Mouse (Mus musculus): ENCODE measurements around the gene Map2. TPM values are rescaled to one million over a fixed set of nuclear protein-coding genes. Genes with fewer than 3 reads are reported as not detected.

Gene Map2
- polyA plus RNA-seq, 1 experiment from 2014 or later, result 0.65 TPM

DNA sequence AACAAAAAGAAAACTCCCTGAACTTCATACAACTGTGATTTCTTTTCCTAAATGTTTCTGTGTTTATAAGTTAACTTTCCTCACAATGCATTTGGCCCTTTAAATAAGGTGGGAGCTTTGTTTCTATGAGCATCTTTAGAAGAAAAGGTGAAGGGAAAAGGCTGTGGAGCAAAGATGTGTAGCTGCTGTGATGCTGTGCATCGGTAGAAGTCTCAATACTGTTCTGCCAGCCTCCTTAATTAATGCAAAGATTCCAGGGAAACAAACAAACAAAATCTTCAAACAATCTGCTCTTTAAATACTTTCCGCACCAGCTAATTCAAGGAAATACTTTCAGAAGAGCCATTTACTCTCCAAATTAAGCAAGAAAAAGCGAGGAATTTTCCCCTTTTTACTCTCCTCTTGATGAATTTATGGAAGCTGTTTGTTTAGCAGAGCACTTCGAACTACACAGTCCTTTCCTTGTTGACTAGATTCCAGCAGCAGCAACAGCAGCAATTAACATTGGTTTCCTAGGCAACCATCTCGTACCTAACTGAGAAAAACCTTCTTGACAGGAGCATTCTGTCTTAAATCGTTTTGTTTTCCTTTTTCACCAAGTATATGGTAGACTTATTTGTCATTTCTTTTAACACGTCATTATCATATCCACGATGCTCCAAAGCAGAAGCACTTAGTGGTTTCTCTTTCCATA lies 220.0 kb downstream of the Map2 start:
- no peak for DNase-seq (ENCODE audit: low read depth, low spot score)
- no peak for ATAC-seq
- ChIA-PET CTCF (interaction anchor here (1.6 kb wide), 1 partner anchor 8 kb away, joined by 4 read pairs; no protein-coding TSS in a partner anchor), POLR2A (no interaction called here)
- no peak for TF ChIP-seq CTCF (IDR thresholded peaks at IDR 0.05)
- no peaks in the 10 kb centered on the region for H3K27me3 ChIP-seq
- in situ Hi-C loops (cut with MboI; ENCODE audit: low pct_unique_long_range_greater_than_20kb), result no loop called here

DNA sequence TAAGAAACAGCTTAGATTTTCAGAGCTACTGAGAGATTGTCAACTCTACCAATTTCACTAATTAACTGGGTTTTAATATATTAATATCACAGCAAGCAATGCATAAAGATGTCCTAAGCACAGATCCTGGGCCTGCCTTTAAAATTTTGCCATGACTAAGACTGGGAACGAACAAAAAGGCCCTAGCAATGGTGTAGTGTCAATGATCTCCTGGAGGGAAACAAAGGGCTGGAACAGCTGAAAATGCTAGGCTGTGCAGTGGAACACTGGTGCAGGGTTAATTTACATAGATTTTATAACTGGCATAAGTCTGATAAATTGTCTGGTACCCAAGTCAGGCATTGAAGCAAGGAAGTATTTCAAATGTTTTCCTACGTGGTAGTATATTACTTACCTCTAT lies 220.8 kb downstream of the Map2 start:
- CTCF ChIA-PET, result interaction anchor here (1.6 kb wide), 1 partner anchor 9 kb away, joined by 4 read pairs; no protein-coding TSS in a partner anchor
- POLR2A ChIA-PET, result no interaction called here
- in situ Hi-C loops (cut with MboI; ENCODE audit: low pct_unique_long_range_greater_than_20kb), result no loop called here
- DNase-seq (ENCODE audit: low read depth, low spot score) (no peak), ATAC-seq (no peak)
- H3K27me3 ChIP-seq, result no peaks in the 10 kb centered on the region
- no peak for TF ChIP-seq CTCF (IDR thresholded peaks at IDR 0.05)

GRCm38 (mm10) chr1:66401902-66402301 lies 226.8 kb downstream of the Map2 start:
- no peak for TF ChIP-seq CTCF (IDR thresholded peaks at IDR 0.05)
- ATAC-seq (no peak), DNase-seq (ENCODE audit: low read depth, low spot score) (no peak)
- POLR2A ChIA-PET, result no interaction called here
- no peaks in the 10 kb centered on the region for H3K27me3 ChIP-seq
- CTCF ChIA-PET, result no interaction called here
- in situ Hi-C loops (cut with MboI; ENCODE audit: low pct_unique_long_range_greater_than_20kb), result no loop called here

- CTCF ChIA-PET, result no interaction called here
- POLR2A ChIA-PET, result no interaction called here
- in situ Hi-C loops (cut with MboI; ENCODE audit: low pct_unique_long_range_greater_than_20kb), result no loop called here
- H3K27me3 ChIP-seq, result no peaks in the 10 kb centered on the region
- no peak for TF ChIP-seq CTCF (IDR thresholded peaks at IDR 0.05)
- ATAC-seq (no peak), DNase-seq (ENCODE audit: low read depth, low spot score) (no peak)
Measured at GRCm38 (mm10) chr1:66407270-66407967, 232.3 kb downstream of the Map2 start.

- TF ChIP-seq CTCF (IDR thresholded peaks at IDR 0.05), result no peak
- in situ Hi-C loops (cut with MboI; ENCODE audit: low pct_unique_long_range_greater_than_20kb), result no loop called here
- CTCF ChIA-PET, result no interaction called here
- POLR2A ChIA-PET, result no interaction called here
- DNase-seq (ENCODE audit: low read depth, low spot score), result no peak
- ATAC-seq, result no peak
- H3K27me3 ChIP-seq, result no peaks in the 10 kb centered on the region
Measured at GRCm38 (mm10) chr1:66418360-66418759, 243.3 kb downstream of the Map2 start.

DNA sequence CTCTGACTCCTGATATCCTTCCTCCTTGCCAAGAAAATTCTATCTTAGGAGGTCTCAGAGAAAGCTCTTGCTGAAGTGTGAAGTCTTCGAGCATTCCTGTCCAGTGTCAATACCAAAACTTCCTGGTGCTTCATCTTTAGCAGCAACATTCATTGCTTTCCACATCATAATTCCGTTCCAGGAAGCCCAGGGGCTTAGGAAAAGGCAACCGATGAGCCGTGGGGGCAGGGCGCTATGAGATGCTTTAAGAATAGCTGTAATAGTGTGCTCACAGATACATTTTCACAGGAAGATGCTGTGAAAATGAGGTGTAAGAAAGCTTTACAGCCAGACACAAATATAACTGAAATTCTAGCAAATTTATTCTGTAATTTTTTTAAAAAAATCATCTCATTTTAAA lies 251.0 kb downstream of the Map2 start:
- CTCF ChIA-PET, result no interaction called here
- in situ Hi-C loops (cut with MboI; ENCODE audit: low pct_unique_long_range_greater_than_20kb), result no loop called here
- TF ChIP-seq CTCF (IDR thresholded peaks at IDR 0.05), result no peak
- no peaks in the 10 kb centered on the region for H3K27me3 ChIP-seq
- DNase-seq (ENCODE audit: low read depth, low spot score), result no peak
- no peak for ATAC-seq
- POLR2A ChIA-PET, result no interaction called here

GRCm38 (mm10) chr1:66430962-66431361 lies 255.9 kb downstream of the Map2 start:
- CTCF ChIA-PET, result interaction anchor here (0.7 kb wide), 1 partner anchor 429 kb away, joined by 3 read pairs; no protein-coding TSS in a partner anchor
- TF ChIP-seq CTCF (IDR thresholded peaks at IDR 0.05), result no peak
- in situ Hi-C loops (cut with MboI; ENCODE audit: low pct_unique_long_range_greater_than_20kb), result no loop called here
- POLR2A ChIA-PET, result no interaction called here
- DNase-seq (ENCODE audit: low read depth, low spot score), result no peak
- no peaks in the 10 kb centered on the region for H3K27me3 ChIP-seq
- ATAC-seq, result no peak

DNA sequence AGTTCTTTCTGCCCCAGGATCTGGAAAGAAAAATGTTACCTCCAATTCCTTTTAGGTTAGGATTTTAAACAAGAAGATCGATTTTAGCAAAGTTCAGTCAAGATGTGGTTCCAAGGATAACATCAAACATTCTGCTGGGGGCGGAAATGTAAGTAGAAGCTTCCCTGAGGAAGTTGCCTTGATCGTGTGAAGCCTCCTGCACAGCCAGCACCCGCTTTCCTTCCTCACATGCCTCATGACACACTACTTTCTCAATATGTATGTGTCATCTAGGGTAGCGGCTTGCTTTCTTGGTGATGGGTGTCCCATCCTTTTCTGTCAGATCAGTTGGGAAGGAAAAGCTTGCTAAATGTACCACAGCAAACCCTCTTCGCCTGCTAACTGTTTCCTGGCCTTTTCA lies 256.4 kb downstream of the Map2 start:
- DNase-seq (ENCODE audit: low read depth, low spot score) (no peak), ATAC-seq (no peak)
- no peak for TF ChIP-seq CTCF (IDR thresholded peaks at IDR 0.05)
- no peaks in the 10 kb centered on the region for H3K27me3 ChIP-seq
- POLR2A ChIA-PET, result no interaction called here
- in situ Hi-C loops (cut with MboI; ENCODE audit: low pct_unique_long_range_greater_than_20kb), result no loop called here
- CTCF ChIA-PET, result no interaction called here

- no peaks in the 10 kb centered on the region for H3K27me3 ChIP-seq
- in situ Hi-C loops (cut with MboI; ENCODE audit: low pct_unique_long_range_greater_than_20kb), result no loop called here
- no peak for DNase-seq (ENCODE audit: low read depth, low spot score)
- POLR2A ChIA-PET, result no interaction called here
- TF ChIP-seq CTCF (IDR thresholded peaks at IDR 0.05), result no peak
- CTCF ChIA-PET, result no interaction called here
- ATAC-seq, result no peak
Measured at GRCm38 (mm10) chr1:66438069-66438468, 263.0 kb downstream of the Map2 start.

GRCm38 (mm10) chr1:66442922-66443321 lies 267.8 kb downstream of the Map2 start:
- in situ Hi-C loops (cut with MboI; ENCODE audit: low pct_unique_long_range_greater_than_20kb), result no loop called here
- ATAC-seq, result no peak
- TF ChIP-seq CTCF (IDR thresholded peaks at IDR 0.05), result no peak
- H3K27me3 ChIP-seq, result no peaks in the 10 kb centered on the region
- ChIA-PET CTCF (no interaction called here), POLR2A (no interaction called here)
- DNase-seq (ENCODE audit: low read depth, low spot score), result no peak

- ChIA-PET POLR2A (no interaction called here), CTCF (no interaction called here)
- in situ Hi-C loops (cut with MboI; ENCODE audit: low pct_unique_long_range_greater_than_20kb), result no loop called here
Measured at GRCm38 (mm10) chr1:66449471-66449870, 274.4 kb downstream of the Map2 start.

More at GRCm38 (mm10) chr1:66449471-66449870, 274.4 kb downstream of the Map2 start:
- DNase-seq (ENCODE audit: low read depth, low spot score) (no peak), ATAC-seq (no peak)
- no peak for TF ChIP-seq CTCF (IDR thresholded peaks at IDR 0.05)
- no peaks in the 10 kb centered on the region for H3K27me3 ChIP-seq

Measured in Patski (cell line).